Mouse (Mus musculus) urinary bladder, postnatal 25 days (tissue): ENCODE results near the gene 3110001I22Rik.

Experiments used
- DNase-seq: peaks from one replicate; pipeline ENCODE4 v3.0.0; 2022; ENCODE audit warnings: low spot score

Gene 3110001I22Rik

DNA sequence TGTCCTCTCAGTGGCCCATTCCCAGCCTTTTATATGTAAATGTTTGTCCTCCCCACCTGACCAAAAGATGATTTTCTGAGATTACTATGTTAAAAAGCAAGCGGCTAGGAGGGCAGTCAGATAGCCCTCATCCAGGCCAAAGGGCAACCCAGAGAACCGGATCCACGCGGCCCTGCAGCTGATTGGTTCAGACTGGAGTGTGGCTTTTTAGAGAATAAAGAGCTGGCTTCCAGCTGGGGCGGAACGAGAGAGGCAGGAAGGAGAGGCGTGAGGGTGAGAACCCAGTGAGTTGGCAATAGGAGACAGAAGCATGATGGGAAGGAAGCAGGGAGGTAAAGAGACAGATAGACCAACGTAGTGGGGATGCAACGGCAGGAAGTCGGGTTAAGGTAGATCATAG is 51.2 kb downstream of the 3110001I22Rik start:
- DNase-seq = no peak

DNA sequence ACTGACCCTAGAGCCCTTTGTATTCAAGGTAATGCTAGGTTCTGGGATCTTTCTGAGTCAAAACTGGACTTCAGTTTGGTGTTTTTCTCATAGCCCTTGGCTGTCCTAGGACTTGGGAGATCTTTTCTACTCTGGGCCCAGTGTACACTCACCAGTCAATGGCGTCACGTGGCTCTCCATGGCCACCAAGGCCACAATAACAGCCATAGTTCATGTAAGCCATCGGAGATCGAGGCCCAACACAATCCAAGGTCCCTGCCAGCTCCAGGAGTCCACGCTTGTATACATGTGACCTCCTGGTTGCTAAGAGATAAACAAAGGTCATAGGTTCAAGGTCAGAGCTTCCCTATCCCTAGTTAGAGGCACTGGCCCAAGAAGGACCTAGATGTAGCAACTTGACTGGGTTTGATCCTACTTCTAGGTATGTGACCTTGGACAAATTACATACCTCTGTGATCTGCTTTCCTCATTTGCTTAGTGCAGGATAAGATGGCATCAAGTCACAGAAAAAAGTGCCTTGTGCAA is 56.1 kb downstream of the 3110001I22Rik start:
- no peak for DNase-seq
